ENCODE assay signal across 24 mouse cellular contexts in the genomic region with DNA sequence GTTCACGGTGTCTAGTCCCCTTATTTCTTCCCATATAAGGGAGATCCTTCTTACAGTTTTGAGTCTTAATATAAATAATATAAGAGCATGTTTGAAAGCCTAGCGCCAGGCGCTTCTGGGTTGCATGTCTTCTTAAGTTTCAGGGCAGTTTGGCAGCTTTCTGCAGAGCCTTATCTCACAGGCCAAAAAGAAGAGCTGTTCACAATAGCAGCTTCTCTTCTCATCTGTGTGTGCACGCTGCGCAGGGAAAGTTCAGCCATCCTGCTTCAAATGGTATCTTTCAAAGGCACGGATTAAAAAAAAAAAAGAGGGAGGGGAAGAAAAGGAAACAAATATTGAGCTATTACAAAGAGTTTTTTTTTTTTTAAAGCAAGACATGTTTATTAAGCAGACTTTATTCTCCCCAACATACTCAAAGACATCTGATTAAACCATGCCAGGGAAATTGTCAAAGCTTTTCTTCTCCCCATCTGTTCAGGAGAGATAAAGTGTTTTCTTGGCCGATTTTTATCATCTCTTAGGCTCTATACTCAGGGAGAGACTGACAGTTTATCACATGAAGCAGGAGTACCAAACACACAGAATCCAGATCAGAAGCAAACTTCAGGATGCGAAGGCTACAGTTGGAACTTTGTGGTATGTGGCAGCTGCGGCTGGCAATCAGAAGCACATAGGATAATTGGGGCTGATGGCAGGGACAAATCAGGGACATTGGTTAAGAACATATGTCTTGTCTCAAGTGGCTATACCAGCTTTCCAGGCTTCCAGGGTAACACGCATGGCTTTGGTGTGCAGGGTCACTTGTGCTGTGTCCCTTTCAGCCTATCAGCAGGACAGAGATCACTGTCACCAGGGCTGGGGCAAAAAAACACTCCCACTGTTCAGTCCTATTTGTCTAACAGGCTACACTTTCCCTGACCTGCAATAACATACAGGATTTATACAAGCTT.
DNase-seq lines count a peak whose midpoint lies in the region; ATAC-seq and TF ChIP-seq lines count a peak whose summit lies in the region.
"Had no signal": no experiment of that assay in that cellular context is flagged by ENCODE, and none has a peak within 500 bp of the region (broad histone marks: within the 10 kb centered on the region; RNA-seq: fewer than 3 reads in every experiment).

No protein-coding gene starts in this region.

- no peak overlapping the region for H3K4me2 ChIP-seq in midbrain, embryonic 11.5 days
- no peak overlapping the region for H3K4me2 ChIP-seq in midbrain, postnatal 0 days (ENCODE audit: low read depth, low read length, poor library complexity, severe bottlenecking)
- no peak overlapping the region for H3K4me2 ChIP-seq in intestine, embryonic 16.5 days (ENCODE audit: low read depth, low read length)
- no peak overlapping the region for H3K4me2 ChIP-seq in stomach, embryonic 16.5 days (ENCODE audit: low read depth, low read length)
- H3K4me2 ChIP-seq: forebrain, embryonic 15.5 days; hindbrain, embryonic 12.5 days; kidney, embryonic 15.5 days had no signal

- intact Hi-C loops in heart, postnatal 25 days (cut with DNase I): no loop called here

- H3K27ac ChIP-seq in midbrain, embryonic 11.5 days (ENCODE audit: low read depth, low read length): no peak overlapping the region; the same call in 1 of the 2 replicates
- H3K27ac ChIP-seq in midbrain, postnatal 0 days (ENCODE audit: low read depth, low read length): no peak overlapping the region
- H3K27ac ChIP-seq in intestine, embryonic 16.5 days (ENCODE audit: low read length): no peak overlapping the region
- no peak overlapping the region for H3K27ac ChIP-seq in stomach, embryonic 16.5 days (ENCODE audit: low read length)
- H3K27ac ChIP-seq: forebrain, embryonic 15.5 days; heart, embryonic 10.5 days; hindbrain, embryonic 12.5 days; kidney, embryonic 15.5 days; left cerebral cortex, adult 2 months had no signal

- ATAC-seq in midbrain, embryonic 11.5 days (ENCODE audit: low FRiP score): peak; percentile 58; the same call in 1 of the 2 replicates
- ATAC-seq in midbrain, postnatal 0 days (ENCODE audit: low FRiP score): no peak
- 0 out of 2 replicates have a peak, but pooled peaks have one; percentile 48 for ATAC-seq in intestine, embryonic 16.5 days
- peak; percentile 29; the same call in 1 of the 2 replicates for ATAC-seq in stomach, embryonic 16.5 days (ENCODE audit: insufficient read depth, low FRiP score)
- ATAC-seq: activated CD4-positive, CD25-positive, alpha-beta regulatory T cell, adult 4 months; forebrain, embryonic 15.5 days had no signal

- H3K4me3 ChIP-seq in midbrain, embryonic 11.5 days (ENCODE audit: low read depth, low read length): no peak overlapping the region
- H3K4me3 ChIP-seq in midbrain, postnatal 0 days (ENCODE audit: low read depth, low read length): no peak overlapping the region
- no peak overlapping the region for H3K4me3 ChIP-seq in intestine, embryonic 16.5 days (ENCODE audit: low read length)
- no peak overlapping the region for H3K4me3 ChIP-seq in stomach, embryonic 16.5 days (replicated peaks; ENCODE audit: low read length)
- H3K4me3 ChIP-seq: forebrain, embryonic 15.5 days; heart, embryonic 10.5 days; hindbrain, embryonic 12.5 days; kidney, embryonic 15.5 days; left cerebral cortex, adult 2 months had no signal

- H3K27me3 ChIP-seq in midbrain, embryonic 11.5 days (ENCODE audit: control insufficient read depth, insufficient read depth, low read length): no peaks in the 10 kb centered on the region
- no peaks in the 10 kb centered on the region for H3K27me3 ChIP-seq in midbrain, postnatal 0 days (ENCODE audit: insufficient read depth, low read length)
- H3K27me3 ChIP-seq in intestine, embryonic 16.5 days (replicated peaks; ENCODE audit: control insufficient read depth, insufficient read depth, low read length): no peaks in the 10 kb centered on the region
- no peaks in the 10 kb centered on the region for H3K27me3 ChIP-seq in stomach, embryonic 16.5 days (ENCODE audit: control insufficient read depth, insufficient read depth, low read length)
- H3K27me3 ChIP-seq: forebrain, embryonic 15.5 days; hindbrain, embryonic 12.5 days; kidney, embryonic 15.5 days had no signal

- no peaks in the 10 kb centered on the region for H3K9me3 ChIP-seq in midbrain, embryonic 11.5 days (ENCODE audit: control insufficient read depth, low read length)
- H3K9me3 ChIP-seq in midbrain, postnatal 0 days (ENCODE audit: low read length): no peaks in the 10 kb centered on the region
- no peaks in the 10 kb centered on the region for H3K9me3 ChIP-seq in intestine, embryonic 16.5 days (ENCODE audit: control insufficient read depth, low read length)
- H3K9me3 ChIP-seq in stomach, embryonic 16.5 days (replicated peaks; ENCODE audit: control insufficient read depth, low read length): no peaks in the 10 kb centered on the region
- H3K9me3 ChIP-seq: forebrain, embryonic 15.5 days; heart, embryonic 10.5 days; hindbrain, embryonic 12.5 days; kidney, embryonic 15.5 days had no signal

- no peaks in the 10 kb centered on the region for H3K36me3 ChIP-seq in midbrain, embryonic 11.5 days (ENCODE audit: control insufficient read depth, insufficient read depth, low read length)
- H3K36me3 ChIP-seq in midbrain, postnatal 0 days (ENCODE audit: insufficient read depth, low read length): no peaks in the 10 kb centered on the region
- no peaks in the 10 kb centered on the region for H3K36me3 ChIP-seq in intestine, embryonic 16.5 days (ENCODE audit: control insufficient read depth, insufficient read depth, low read length)
- H3K36me3 ChIP-seq in stomach, embryonic 16.5 days (ENCODE audit: control insufficient read depth, insufficient read depth, low read length): no peaks in the 10 kb centered on the region
- H3K36me3 ChIP-seq: forebrain, embryonic 15.5 days; heart, embryonic 10.5 days; hindbrain, embryonic 12.5 days; kidney, embryonic 15.5 days had no signal

- H3K4me1 ChIP-seq in midbrain, embryonic 11.5 days (ENCODE audit: control insufficient read depth, insufficient read depth, low read length): peaks cover 4% of the 10 kb centered on the region; the same call in 1 of the 2 replicates
- H3K4me1 ChIP-seq in midbrain, postnatal 0 days (ENCODE audit: insufficient read depth, low read length): no peaks in the 10 kb centered on the region
- no peaks in the 10 kb centered on the region for H3K4me1 ChIP-seq in intestine, embryonic 16.5 days (ENCODE audit: control insufficient read depth, insufficient read depth, low read length)
- no peaks in the 10 kb centered on the region for H3K4me1 ChIP-seq in stomach, embryonic 16.5 days (ENCODE audit: control insufficient read depth, insufficient read depth, low read length)
- H3K4me1 ChIP-seq: forebrain, embryonic 15.5 days; heart, embryonic 10.5 days; kidney, embryonic 15.5 days had no signal

- 62% methylated on average over 10 of the region's 10 CpGs for WGBS in midbrain, embryonic 11.5 days
- WGBS in midbrain, postnatal 0 days: 36% methylated on average over 10 of the region's 10 CpGs
- 57% methylated on average over 10 of the region's 10 CpGs for WGBS in intestine, embryonic 16.5 days
- 44% methylated on average over 10 of the region's 10 CpGs for WGBS in stomach, embryonic 16.5 days

- no peak overlapping the region for H3K9ac ChIP-seq in midbrain, embryonic 11.5 days (ENCODE audit: low read length)
- no peak overlapping the region for H3K9ac ChIP-seq in midbrain, postnatal 0 days (replicated peaks; ENCODE audit: low read length, poor library complexity, severe bottlenecking)
- H3K9ac ChIP-seq in intestine, embryonic 16.5 days (ENCODE audit: low read depth, low read length): no peak overlapping the region
- H3K9ac ChIP-seq in stomach, embryonic 16.5 days (ENCODE audit: low read length): no peak overlapping the region
- H3K9ac ChIP-seq: forebrain, embryonic 15.5 days; hindbrain, embryonic 12.5 days; kidney, embryonic 15.5 days had no signal

- DNase-seq in midbrain, embryonic 11.5 days (ENCODE audit: low spot score, missing footprints): no peak
- no peak for DNase-seq in midbrain, postnatal 0 days (ENCODE audit: low spot score)
- peak; percentile 7 for DNase-seq in brain, adult 2 months (ENCODE audit: low read depth, low spot score)
- DNase-seq in testis, postnatal 14 days (ENCODE audit: low spot score): no peak
- no peak for DNase-seq in heart, postnatal 25 days (ENCODE audit: low spot score)
- DNase-seq: adrenal gland, postnatal 10 days; cerebellum, adult 11-12 months; cerebellum, postnatal 25 days; gastrocnemius, postnatal 25 days; kidney, postnatal 4 days; layer of hippocampus, adult 9-11 months; left cerebral cortex, postnatal 4 days; lung, adult 18-20 months; lung, postnatal 36 days; right cerebral cortex, postnatal 4 days; thymus, postnatal 4 days had no signal

- TF ChIP-seq CTCF in midbrain, postnatal 0 days (IDR thresholded peaks at IDR 0.05): no peak
